Mouse (Mus musculus) gastrocnemius, adult 2 months (tissue): ENCODE measurements around the gene Synpo2l. TPM values are rescaled to one million over a fixed set of nuclear protein-coding genes. Genes with fewer than 3 reads are reported as not detected.
"Not testable (repeated sequence)": the region's sequence is repeated elsewhere in the genome, so short reads cannot be mapped to it uniquely, and the experiment has no call there.

Experiments used
- DNase-seq: peaks from one replicate; pipeline ENCODE4 v3.0.0; 2022
- H3K27ac ChIP-seq: fragments of 200-600 bp; 2 replicates; pipeline ENCODE4 v1.8.1; 2022; ENCODE audit warnings: mild to moderate bottlenecking
- H3K4me3 ChIP-seq: fragments of 200-600 bp; 2 replicates; pipeline ENCODE4 v1.8.1; 2022; ENCODE audit warnings: mild to moderate bottlenecking, moderate library complexity
- CTCF ChIP-seq: fragments of 200-600 bp; IDR thresholded peaks from 2 replicates; pipeline ENCODE4 v1.8.1; 2022; ENCODE audit warnings: antibody characterized with exemption, mild to moderate bottlenecking, moderate library complexity
- intact Hi-C: fragments of 180-260 bp; cut with DNase I; formaldehyde crosslinking; loops from one replicate; pipeline ENCODE4 v1.15.1; 2025
- total RNA-seq, 2 experiments: library from RNA; stranded (reverse); gene quantifications; 2 replicates each; pipeline ENCODE4 v1.2.3; 2021

The Synpo2l gene
- total RNA-seq, 2 experiments from 2014 or later, result 142 to 187 TPM

- intact Hi-C loops, result loop anchor here (5.0 kb wide), 1 partner anchor 263 kb away; the partner anchor contains the start of gene Mrps16
These were observed 13.3 kb downstream of the Synpo2l start for GRCm38 (mm10) chr14:20654690-20655421.

GRCm38 (mm10) chr14:20651722-20652256 lies 16.4 kb downstream of the Synpo2l start:
- Histone ChIP-seq H3K27ac (peak overlapping the region; percentile 98), H3K4me3 (peak overlapping the region; percentile 80)
- DNase-seq, result peak; percentile 90
- TF ChIP-seq CTCF, result no peak
- intact Hi-C loops, result no loop called here

More at GRCm38 (mm10) chr14:20654690-20655421, 13.3 kb downstream of the Synpo2l start:
- Histone ChIP-seq H3K27ac (peak overlapping the region; percentile 98), H3K4me3 (peak overlapping the region; percentile 80)
- TF ChIP-seq CTCF, result no peak
- DNase-seq, result peak; percentile 56

DNA sequence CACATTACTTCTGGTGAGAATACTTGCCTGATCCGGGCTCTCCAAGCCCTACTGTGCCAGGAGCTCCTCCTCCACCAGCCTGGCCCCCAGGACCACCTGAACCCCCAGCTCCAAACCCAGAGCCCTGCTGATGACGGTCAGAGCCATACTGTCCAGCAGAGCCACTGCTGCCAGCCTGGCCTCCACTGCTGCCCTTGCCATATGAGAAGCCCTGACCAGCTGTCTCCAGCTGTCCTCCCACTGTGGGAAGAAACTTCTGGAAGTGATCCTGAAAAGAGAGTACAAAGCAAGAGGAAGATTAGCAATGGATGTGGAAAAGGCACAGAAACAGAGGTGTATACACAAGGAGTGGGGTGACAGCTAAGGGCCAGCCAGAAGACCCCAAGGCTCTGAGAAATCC lies 17.2 kb downstream of the Synpo2l start:
- TF ChIP-seq CTCF, result no peak
- peak overlapping the region; percentile 65 for H3K4me3 ChIP-seq
- DNase-seq, result peak; percentile 65
- peak overlapping the region; percentile 98 for H3K27ac ChIP-seq
- intact Hi-C loops, result no loop called here

DNA sequence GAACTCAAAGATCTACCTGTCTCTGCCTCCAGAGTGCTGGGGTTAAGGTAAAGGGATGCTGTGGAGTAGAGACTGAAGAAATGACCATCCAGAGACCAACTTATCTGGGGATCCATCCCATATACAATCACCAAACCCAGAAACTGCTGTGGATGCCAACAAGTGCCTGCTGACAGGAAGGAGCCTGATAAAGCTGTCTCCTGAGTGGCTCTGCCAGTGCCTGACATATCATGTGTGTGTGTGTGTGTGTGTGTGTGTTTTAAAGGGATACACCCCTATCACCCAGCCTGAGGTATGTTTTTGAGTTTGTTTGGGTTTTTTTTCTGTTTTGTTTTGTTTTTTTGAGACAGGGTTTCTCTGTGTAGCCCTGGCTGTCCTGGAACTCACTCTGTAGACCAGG lies 21.8 kb downstream of the Synpo2l start:
- DNase-seq, result peak; percentile 54
- TF ChIP-seq CTCF, result no peak
- intact Hi-C loops, result no loop called here
- no peak overlapping the region for H3K4me3 ChIP-seq
- peak overlapping the region; percentile 24; the same call in 1 of the 2 replicates for H3K27ac ChIP-seq

DNA sequence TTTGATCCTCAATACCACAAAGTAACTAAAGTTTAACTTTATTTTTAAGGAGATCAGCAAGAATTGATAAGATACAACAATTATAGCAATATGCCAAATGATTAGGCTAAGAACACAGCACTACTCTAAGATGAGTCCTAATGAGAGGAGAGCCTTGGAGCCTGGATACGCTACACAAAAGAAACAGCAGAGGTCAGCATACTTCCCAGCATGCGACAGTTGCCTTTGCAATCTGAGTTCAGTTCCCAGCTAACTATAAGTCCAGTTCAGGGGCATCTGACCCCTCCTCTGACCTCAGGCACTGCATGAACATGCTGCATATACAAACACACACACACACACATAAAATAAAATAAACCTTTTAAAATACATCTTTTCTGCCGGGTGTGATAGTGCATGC lies 22.6 kb downstream of the Synpo2l start:
- peak; percentile 42 for TF ChIP-seq CTCF
- intact Hi-C loops, result no loop called here
- Histone ChIP-seq H3K4me3 (no peak overlapping the region), H3K27ac (no peak overlapping the region; the same call in 1 of the 2 replicates)
- peak; percentile 31 for DNase-seq

DNA sequence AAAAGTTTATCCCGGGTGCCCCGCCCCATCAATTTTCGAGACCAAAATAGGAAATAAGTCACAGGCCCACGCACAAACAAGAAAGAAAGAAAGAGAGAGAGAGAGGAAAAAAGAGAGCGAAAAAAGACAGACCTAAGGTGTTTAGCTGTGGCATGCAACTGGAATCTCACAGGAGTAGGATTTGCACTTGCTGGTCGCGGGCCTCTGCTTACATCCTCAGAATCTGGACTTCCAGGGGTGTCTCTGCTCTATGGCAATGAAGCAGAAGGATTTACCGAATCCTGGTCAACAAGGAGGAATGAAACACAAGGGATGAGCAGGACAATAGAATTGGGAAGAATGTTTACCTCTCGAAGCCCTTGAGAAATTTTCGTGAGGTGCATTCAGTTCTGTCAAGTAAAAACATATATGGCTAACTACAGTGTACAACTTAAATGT lies 26.7 kb downstream of the Synpo2l start:
- no peak for DNase-seq
- intact Hi-C loops, result loop anchor here (5.0 kb wide), 1 partner anchor 64 kb away; no protein-coding TSS in a partner anchor
- H3K27ac ChIP-seq, result peak overlapping the region; percentile 99
- peak overlapping the region; percentile 91 for H3K4me3 ChIP-seq
- no peak for TF ChIP-seq CTCF

DNA sequence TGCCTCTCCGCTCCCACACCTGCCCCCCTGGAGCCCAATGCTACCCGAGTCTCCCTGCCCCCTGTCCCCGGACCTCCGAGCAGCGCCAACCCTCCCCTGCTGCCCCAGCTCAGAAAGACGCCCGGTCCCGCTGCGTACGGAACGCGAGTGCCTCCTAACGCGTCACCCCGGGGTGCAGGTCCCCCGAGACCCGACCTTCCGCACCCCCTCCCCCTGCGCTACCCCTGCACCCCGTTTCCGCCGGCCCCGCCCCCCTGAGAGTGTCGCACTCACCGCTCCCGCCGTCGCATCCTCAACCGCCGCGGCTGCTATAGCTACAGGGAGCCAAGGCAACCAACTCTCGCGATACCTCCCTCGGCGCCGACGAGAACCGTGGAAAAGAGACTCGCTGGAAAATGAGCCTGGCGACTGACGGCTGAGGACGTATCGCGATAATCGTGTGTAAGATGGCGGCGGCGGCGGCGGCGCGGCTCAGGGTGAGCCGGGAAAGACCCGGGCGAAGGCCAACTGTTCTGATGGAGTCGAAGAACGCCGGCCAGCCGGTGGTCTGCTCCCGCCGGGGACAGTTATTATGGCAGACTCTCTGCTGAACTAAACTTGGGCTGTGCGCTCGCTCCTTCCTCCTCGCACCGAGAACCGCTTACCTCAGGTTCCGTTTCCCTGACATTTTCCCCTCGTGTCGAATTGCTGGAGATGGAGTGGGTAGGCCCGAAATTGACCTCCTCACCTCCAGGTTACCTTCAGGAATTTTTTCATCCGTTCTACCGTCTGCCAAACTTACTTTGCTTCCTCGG lies 27.3 kb downstream of the Synpo2l start, which contains the start of gene Usp54:
Gene Usp54 (minus strand): TSS at position 420 of the 794 bp plus-strand sequence.
- TF ChIP-seq CTCF, result no peak
- DNase-seq, result peak; percentile 98
- intact Hi-C loops, result loop anchor here (5.0 kb wide), 1 partner anchor 64 kb away; no protein-coding TSS in a partner anchor
- H3K27ac ChIP-seq, result peak within 1 kb of the TSS; percentile 99
- peak within 1 kb of the TSS; percentile 91 for H3K4me3 ChIP-seq

DNA sequence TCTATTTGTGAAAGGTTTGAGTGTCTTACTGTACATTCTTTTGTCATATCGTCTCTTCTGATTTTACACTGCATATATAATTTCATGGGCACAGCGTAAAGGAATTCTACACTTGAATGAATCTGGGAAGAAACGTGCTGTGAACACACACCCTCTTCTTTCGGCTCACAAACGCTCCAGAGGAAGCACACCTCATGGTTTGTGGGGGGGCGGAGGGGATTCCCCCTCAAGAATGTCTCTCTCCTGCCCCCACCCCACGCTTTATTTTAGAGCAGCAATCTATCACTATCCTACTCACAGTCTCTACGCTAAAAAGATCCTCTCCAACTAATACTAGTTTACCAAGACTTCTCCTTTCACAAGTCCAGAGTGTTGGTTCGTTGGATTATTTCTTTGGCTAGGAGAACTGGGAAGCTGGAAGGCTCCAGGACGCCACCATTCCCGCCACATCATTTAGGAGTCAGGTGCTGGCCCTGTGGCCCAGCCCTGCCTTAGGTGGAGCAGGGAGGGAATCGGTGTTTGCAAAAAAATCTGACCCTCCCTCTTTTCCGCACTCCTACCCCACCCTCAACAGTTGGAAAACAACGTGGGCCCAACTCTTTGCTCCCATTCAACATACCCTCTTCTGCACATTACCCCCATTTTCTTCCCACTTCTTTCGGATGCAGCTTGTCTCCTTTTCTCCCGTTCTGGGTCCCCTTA lies 28.1 kb downstream of the Synpo2l start:
- intact Hi-C loops, result loop anchor here (5.0 kb wide), 1 partner anchor 63 kb away; no protein-coding TSS in a partner anchor

DNA sequence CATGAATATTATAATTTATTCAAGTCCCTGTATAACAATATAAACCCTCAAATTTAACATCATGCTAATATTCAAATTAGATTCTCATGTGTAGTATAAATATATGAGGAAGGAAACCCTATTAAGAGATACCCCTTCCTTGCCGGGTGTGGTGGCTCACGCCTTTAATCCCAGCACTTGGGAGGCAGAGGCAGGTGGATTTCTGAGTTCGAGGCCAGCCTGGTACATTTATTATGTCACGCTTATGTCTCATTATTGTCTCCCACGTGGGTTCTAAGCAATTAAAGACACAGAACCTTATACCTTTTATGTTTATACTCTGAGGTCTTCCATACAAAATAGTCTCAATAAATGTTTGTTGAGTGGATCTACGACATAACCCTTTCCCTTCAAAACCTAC lies 29.5 kb downstream of the Synpo2l start:
- intact Hi-C loops, result no loop called here
- no peak overlapping the region for H3K4me3 ChIP-seq
- DNase-seq, result no peak
- no peak overlapping the region for H3K27ac ChIP-seq
- TF ChIP-seq CTCF, result no peak

More for the DNA sequence above, 28.1 kb downstream of the Synpo2l start:
- peak overlapping the region; percentile 91 for H3K4me3 ChIP-seq
- no peak for TF ChIP-seq CTCF
- peak overlapping the region; percentile 99 for H3K27ac ChIP-seq
- peak; percentile 19 for DNase-seq

GRCm38 (mm10) chr14:20637818-20638574 lies 30.2 kb downstream of the Synpo2l start:
- intact Hi-C loops, result no loop called here

GRCm38 (mm10) chr14:20636968-20637367 lies 31.2 kb downstream of the Synpo2l start:
- DNase-seq, H3K27ac ChIP-seq, intact Hi-C loops, H3K4me3 ChIP-seq: not testable (repeated sequence)

More at GRCm38 (mm10) chr14:20637818-20638574, 30.2 kb downstream of the Synpo2l start:
- DNase-seq, result no peak
- no peak overlapping the region for H3K4me3 ChIP-seq
- no peak overlapping the region for H3K27ac ChIP-seq
- no peak for TF ChIP-seq CTCF

DNA sequence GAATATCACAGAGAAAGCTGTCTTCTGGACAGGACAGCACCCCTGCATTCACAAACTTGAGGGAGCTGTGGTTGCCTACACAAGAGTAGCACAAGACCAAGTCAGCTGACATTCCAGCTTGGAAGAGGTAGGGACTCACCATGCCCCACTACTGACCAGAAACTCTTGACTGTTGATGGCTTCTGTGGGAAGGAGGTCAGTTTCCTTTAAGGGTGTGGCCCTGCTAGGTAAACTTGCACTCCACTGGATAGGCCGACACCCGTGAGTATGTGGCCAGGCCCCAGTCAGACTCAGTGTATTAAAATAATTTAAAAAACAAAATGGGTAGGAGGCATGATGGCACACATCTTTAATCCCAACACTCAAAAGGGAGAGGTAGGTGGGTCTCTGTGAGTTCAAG lies 32.6 kb downstream of the Synpo2l start:
- H3K27ac ChIP-seq, result no peak overlapping the region
- intact Hi-C loops, result no loop called here
- no peak for TF ChIP-seq CTCF
- H3K4me3 ChIP-seq, result no peak overlapping the region
- DNase-seq, result no peak
